Mouse (Mus musculus) cerebellum, postnatal 10 days (tissue): ENCODE measurements around the gene Nudt22.

Experiments
- DNase-seq, 2 experiments: peaks; one replicate each; pipeline ENCODE4 v3.0.0; 2021; ENCODE audit warnings: mixed read lengths in 2 of 2

The Nudt22 gene

GRCm38 (mm10) chr19:6947742-6948141, 48.2 kb downstream of the Nudt22 start:
- DNase-seq = no peak

- DNase-seq = no peak
Observed at GRCm38 (mm10) chr19:6943709-6944108, 52.2 kb downstream of the Nudt22 start.
